Mouse (Mus musculus) CH12.LX (cell line): ENCODE measurements around the gene Lad1. TPM values are rescaled to one million over a fixed set of nuclear protein-coding genes. Genes with fewer than 3 reads are reported as not detected.

ENCODE experiments used
- DNase-seq: peaks from one replicate; pipeline ENCODE4 v3.0.0-alpha.2; 2013; ENCODE audit errors: extremely low read depth
- H3K27ac ChIP-seq: 2 replicates; pipeline ENCODE4 v1.5.1; 2012; ENCODE audit warnings: low read depth, mild to moderate bottlenecking, control low read depth, moderate library complexity; ENCODE audit not compliant: insufficient read depth
- H3K27me3 ChIP-seq: replicated peaks from 2 replicates; pipeline ENCODE3; 2012; ENCODE audit warnings: inconsistent platforms
- H3K36me3 ChIP-seq, 2 experiments: replicated peaks in 1 of 2; 2 replicates each; pipeline versions ENCODE3 to v1.6.1; 2012; ENCODE audit warnings: inconsistent platforms in 1 of 2, low read length in 1 of 2, mild to moderate bottlenecking in 1 of 2, mixed read lengths in 1 of 2, moderate library complexity in 1 of 2; ENCODE audit not compliant: control insufficient read depth in 1 of 2, insufficient read depth in 1 of 2
- H3K4me1 ChIP-seq, 2 experiments: 2 replicates each; pipeline ENCODE4 v1.6.1; 2012; ENCODE audit warnings: inconsistent platforms in 1 of 2, moderate library complexity in 1 of 2; ENCODE audit not compliant: insufficient read depth in 2 of 2, control insufficient read depth in 1 of 2
- H3K4me2 ChIP-seq: 2 replicates; pipeline ENCODE4 v1.6.1; 2012; ENCODE audit warnings: low read depth, mild to moderate bottlenecking, control low read depth; ENCODE audit not compliant: poor library complexity, insufficient read depth, severe bottlenecking
- H3K4me3 ChIP-seq, 3 experiments: fragments of 150-350 bp in 1 of 3; sonication (generic) in 1 of 3; replicated peaks in 1 of 3; 2 replicates each; pipeline versions ENCODE3 to v1.5.1; 2011 to 2012; ENCODE audit warnings: low read depth in 2 of 3, low read length in 2 of 3, mild to moderate bottlenecking in 2 of 3, moderate library complexity in 2 of 3, control low read depth in 1 of 3, improper control_type of control experiment in 1 of 3, inconsistent platforms in 1 of 3, mixed read lengths in 1 of 3; ENCODE audit not compliant: poor library complexity in 1 of 3
- H3K79me2 ChIP-seq: replicated peaks from 2 replicates; pipeline ENCODE4 v1.6.1; 2012; ENCODE audit warnings: mild to moderate bottlenecking, moderate library complexity; ENCODE audit not compliant: control insufficient read depth, poor library complexity, insufficient read depth, severe bottlenecking; ENCODE audit errors: extremely low read depth
- H3K9ac ChIP-seq: 2 replicates; pipeline ENCODE4 v1.6.1; 2012; ENCODE audit warnings: low read depth, mild to moderate bottlenecking, control low read depth, moderate library complexity; ENCODE audit not compliant: insufficient read depth
- H3K9me3 ChIP-seq: replicated peaks from 2 replicates; pipeline ENCODE3; 2012; ENCODE audit warnings: low read length, inconsistent platforms, mixed read lengths
- BHLHE40 ChIP-seq: IDR thresholded peaks from 2 replicates; pipeline ENCODE4 v1.6.1; 2011; ENCODE audit warnings: mild to moderate bottlenecking, low read depth, low read length, improper control_type of control experiment
- CHD1 ChIP-seq: IDR thresholded peaks from 2 replicates; pipeline ENCODE4 v1.6.1; 2012; ENCODE audit warnings: low read depth, low read length, improper control_type of control experiment, inconsistent platforms
- CHD2 ChIP-seq: IDR thresholded peaks from 2 replicates; pipeline ENCODE4 v1.6.1; 2011; ENCODE audit warnings: low read length, improper control_type of control experiment
- E2F4 ChIP-seq: IDR thresholded peaks from 2 replicates; pipeline ENCODE4 v1.6.1; 2011; ENCODE audit warnings: low read depth, low read length, improper control_type of control experiment; ENCODE audit not compliant: insufficient replicate concordance
- EP300 ChIP-seq: IDR thresholded peaks from 2 replicates; pipeline ENCODE4 v1.6.1; 2011; ENCODE audit warnings: low read length, improper control_type of control experiment
- GABPA ChIP-seq: IDR thresholded peaks from 2 replicates; pipeline ENCODE4 v1.6.1; 2012; ENCODE audit warnings: low read depth, low read length, improper control_type of control experiment, inconsistent platforms; ENCODE audit not compliant: insufficient replicate concordance
- HCFC1 ChIP-seq: IDR thresholded peaks from 2 replicates; pipeline ENCODE4 v1.6.1; 2012; ENCODE audit warnings: low read depth, mild to moderate bottlenecking, inconsistent platforms, low read length, improper control_type of control experiment
- IRF4 ChIP-seq: IDR thresholded peaks from 2 replicates; pipeline ENCODE4 v1.6.1; 2014; ENCODE audit warnings: low read depth, mild to moderate bottlenecking, inconsistent platforms, low read length, improper control_type of control experiment
- JUN ChIP-seq: IDR thresholded peaks from 2 replicates; pipeline ENCODE4 v1.6.1; 2011; ENCODE audit warnings: low read depth, mild to moderate bottlenecking, low read length, improper control_type of control experiment, moderate library complexity; ENCODE audit not compliant: insufficient read depth
- JUND ChIP-seq: conservative IDR thresholded peaks from 2 replicates; pipeline ENCODE4 v1.6.1; 2011; ENCODE audit warnings: low read depth, low read length, improper control_type of control experiment
- MAFK ChIP-seq: IDR thresholded peaks from 2 replicates; pipeline ENCODE4 v1.6.1; 2011; ENCODE audit warnings: low read length, improper control_type of control experiment; ENCODE audit not compliant: insufficient replicate concordance
- NELFE ChIP-seq: IDR thresholded peaks from 2 replicates; pipeline ENCODE4 v1.6.1; 2011; ENCODE audit warnings: low read depth, low read length, improper control_type of control experiment
- NRF1 ChIP-seq: IDR thresholded peaks from 2 replicates; pipeline ENCODE4 v1.6.1; 2014; ENCODE audit warnings: low read depth, mild to moderate bottlenecking, inconsistent platforms, low read length, improper control_type of control experiment, moderate library complexity
- PAX5 ChIP-seq: IDR thresholded peaks from 2 replicates; pipeline ENCODE4 v1.6.1; 2012; ENCODE audit warnings: low read length, inconsistent platforms, mixed read lengths
- POLR2AphosphoS2 ChIP-seq: IDR thresholded peaks from 2 replicates; pipeline ENCODE4 v1.6.1; 2011; ENCODE audit warnings: low read depth, low read length, improper control_type of control experiment
- RCOR1 ChIP-seq: conservative IDR thresholded peaks from 2 replicates; pipeline ENCODE4 v1.6.1; 2012; ENCODE audit warnings: low read depth, mild to moderate bottlenecking, inconsistent platforms, low read length, improper control_type of control experiment
- TCF12 ChIP-seq: IDR thresholded peaks from 2 replicates; pipeline ENCODE4 v1.6.1; 2014; ENCODE audit warnings: low read depth, mild to moderate bottlenecking, inconsistent platforms, low read length, improper control_type of control experiment
- UBTF ChIP-seq: IDR thresholded peaks from 2 replicates; pipeline ENCODE4 v1.6.1; 2012; ENCODE audit warnings: low read depth, mild to moderate bottlenecking, inconsistent platforms, low read length, improper control_type of control experiment, moderate library complexity
- USF1 ChIP-seq: IDR thresholded peaks from 2 replicates; pipeline ENCODE4 v1.6.1; 2014; ENCODE audit warnings: low read depth, mild to moderate bottlenecking, inconsistent platforms, low read length, improper control_type of control experiment
- USF2 ChIP-seq: conservative IDR thresholded peaks from 2 replicates; pipeline ENCODE4 v1.6.1; 2011; ENCODE audit warnings: low read depth, low read length, improper control_type of control experiment
- ZKSCAN1 ChIP-seq: IDR thresholded peaks from 2 replicates; pipeline ENCODE4 v1.6.1; 2012; ENCODE audit warnings: low read depth, inconsistent platforms, low read length, improper control_type of control experiment, borderline replicate concordance
- ZMIZ1 ChIP-seq: IDR thresholded peaks from 2 replicates; pipeline ENCODE4 v1.6.1; 2012; ENCODE audit warnings: low read depth, mild to moderate bottlenecking, inconsistent platforms, low read length, improper control_type of control experiment
- dilution Hi-C: fragments of 300-500 bp; cut with MboI; formaldehyde crosslinking; loops from 2 replicates; pipeline ENCODE4 v1.14.3; 2020; ENCODE audit warnings: low sequenced_read_pairs; ENCODE audit not compliant: extremely low pct_unique_long_range_greater_than_20kb, extremely low pct_ligation_motif_present
- in situ Hi-C: fragments of 300-500 bp; cut with MboI; formaldehyde crosslinking; loops from 3 replicates; pipeline ENCODE4 v1.14.3; 2019; ENCODE audit warnings: low sequenced_read_pairs, low pct_ligation_motif_present, low pct_unique_long_range_greater_than_20kb, mixed read lengths
- polyA plus RNA-seq: library from polyadenylated mRNA; unstranded; fragments of >175 nt; gene quantifications from 2 replicates; pipeline ENCODE4 v1.2.1, GENCODE M21; 2012; ENCODE audit warnings: low read depth; ENCODE audit not compliant: insufficient read length
- total RNA-seq, 2 experiments: library from RNA; depleted of rRNA; stranded (reverse); fragments of 300-350 nt in 1 of 2; fragments of >200 nt in 1 of 2; gene quantifications; 2 replicates each; pipeline ENCODE4 v1.2.3; 2012 to 2014

Lad1 gene
- total and polyA plus RNA-seq, 3 experiments, result 0.17 TPM; not detected in 2

- in situ Hi-C loops, result no loop called here
- H3K9ac ChIP-seq, result no peak overlapping the region
- no peaks in the 10 kb centered on the region for H3K79me2 ChIP-seq
- peaks cover 0 to 16% of the 10 kb centered on the region in 2 experiments for H3K36me3 ChIP-seq
- no peak overlapping the region for H3K4me2 ChIP-seq
- no peak overlapping the region for H3K27ac ChIP-seq
- no peak for DNase-seq
- H3K4me1 ChIP-seq, result no peaks in the 10 kb centered on the region; a peak in 1 of 4 replicates
- dilution Hi-C loops, result no loop called here
- H3K27me3 ChIP-seq, result peaks cover 24% of the 10 kb centered on the region
- no peak overlapping the region for H3K4me3 ChIP-seq
- H3K9me3 ChIP-seq, result no peaks in the 10 kb centered on the region
- TF ChIP-seq EP300 (no peak), IRF4 (no peak), USF1 (no peak), CHD1 (no peak), ZKSCAN1 (no peak), NRF1 (no peak), USF2 (no peak), NELFE (no peak), CHD2 (no peak), JUND (no peak), RCOR1 (no peak), PAX5 (no peak), JUN (no peak), POLR2AphosphoS2 (no peak), BHLHE40 (no peak), MAFK (no peak), UBTF (no peak), GABPA (no peak)
Measured at GRCm38 (mm10) chr1:135854591-135855343, 36.4 kb downstream of the Lad1 start.

GRCm38 (mm10) chr1:135855344-135855687 lies 36.9 kb downstream of the Lad1 start:
- H3K27ac ChIP-seq, result no peak overlapping the region
- peaks cover 26% of the 10 kb centered on the region for H3K27me3 ChIP-seq
- no peaks in the 10 kb centered on the region for H3K79me2 ChIP-seq
- H3K9ac ChIP-seq, result no peak overlapping the region
- no peak overlapping the region for H3K4me2 ChIP-seq
- H3K9me3 ChIP-seq, result no peaks in the 10 kb centered on the region
- H3K4me1 ChIP-seq, result no peaks in the 10 kb centered on the region; a peak in 1 of 4 replicates
- TF ChIP-seq JUND (no peak), USF1 (no peak), ZMIZ1 (no peak), E2F4 (no peak), GABPA (no peak), TCF12 (no peak), PAX5 (no peak), HCFC1 (no peak)
- in situ Hi-C loops (no loop called here), dilution Hi-C loops (no loop called here)
- no peak for DNase-seq
- H3K36me3 ChIP-seq, result peaks cover 0 to 14% of the 10 kb centered on the region in 2 experiments
- H3K4me3 ChIP-seq, result no peak overlapping the region
